Mouse (Mus musculus) megakaryocyte, embryonic 14.5 days (primary cell): ENCODE data around the gene Lrrn4.

Experiments
- FLI1 ChIP-seq: IDR thresholded peaks from 2 replicates; pipeline ENCODE4 v1.6.1; 2012; ENCODE audit warnings: low read length, inconsistent platforms, mixed read lengths
- GATA1 ChIP-seq: IDR thresholded peaks from 3 replicates; pipeline ENCODE4 v1.6.1; 2012; ENCODE audit warnings: mixed read lengths, low read length, inconsistent platforms, borderline replicate concordance

- TF ChIP-seq GATA1 (no peak), FLI1 (no peak)
Observed at GRCm38 (mm10) chr2:132876991-132877390, 3.7 kb downstream of the Lrrn4 start.
